Mouse (Mus musculus) hindbrain, embryonic 16.5 days (tissue): ENCODE data around the gene Scube1. TPM values are rescaled to one million over a fixed set of nuclear protein-coding genes. Genes with fewer than 3 reads are reported as not detected.
A peak's percentile ranks its signal among the peaks of the same experiment; 100 is the strongest.

Experiments
- ATAC-seq: fragments of 200-750 bp; cut with Nextera tagmentation; 2 replicates; pipeline ENCODE4 v1.8.0; 2017; ENCODE audit warnings: moderate TSS enrichment, moderate library complexity
- H3K27ac ChIP-seq: fragments of 300-500 bp; sonication (generic); 2 replicates; pipeline ENCODE4 v1.5.1; 2014; ENCODE audit warnings: low read depth, mild to moderate bottlenecking, control low read depth, low read length, moderate library complexity
- H3K27me3 ChIP-seq: fragments of 300-500 bp; sonication (generic); replicated peaks from 2 replicates; pipeline ENCODE4 v1.6.1; 2014; ENCODE audit warnings: low read length; ENCODE audit not compliant: control insufficient read depth, insufficient read depth
- H3K36me3 ChIP-seq: fragments of 300-500 bp; sonication (generic); 2 replicates; pipeline ENCODE4 v1.6.1; 2014; ENCODE audit warnings: mild to moderate bottlenecking, low read length, moderate library complexity, mixed read lengths; ENCODE audit not compliant: control insufficient read depth, insufficient read depth
- H3K4me1 ChIP-seq: fragments of 300-500 bp; sonication (generic); 2 replicates; pipeline ENCODE4 v1.6.1; 2014; ENCODE audit warnings: low read depth, low read length; ENCODE audit not compliant: control insufficient read depth, insufficient read depth
- H3K4me2 ChIP-seq: fragments of 300-500 bp; sonication (generic); 2 replicates; pipeline ENCODE4 v1.6.1; 2014; ENCODE audit warnings: mild to moderate bottlenecking, low read length, control low read depth, moderate library complexity
- H3K4me3 ChIP-seq: fragments of 300-500 bp; sonication (generic); 2 replicates; pipeline ENCODE4 v1.5.1; 2014; ENCODE audit warnings: mild to moderate bottlenecking, low read length, control low read depth, moderate library complexity
- H3K9ac ChIP-seq: fragments of 300-500 bp; sonication (generic); 2 replicates; pipeline ENCODE4 v1.6.1; 2014; ENCODE audit warnings: low read depth, mild to moderate bottlenecking, control low read depth, low read length, moderate library complexity
- H3K9me3 ChIP-seq: fragments of 300-500 bp; sonication (generic); 2 replicates; pipeline ENCODE4 v1.6.1; 2014; ENCODE audit warnings: mild to moderate bottlenecking, low read length, moderate library complexity; ENCODE audit not compliant: control insufficient read depth
- WGBS: fragments of 180-500 bp; shearing (Covaris S2); extraction: QIAGEN DNeasy Blood & Tissue Kit; methylation state at CpG from one replicate; pipeline ENCODE4 v1.1.7; 2014; 5-methylcytosine and 5-hydroxymethylcytosine counted together
- polyA plus RNA-seq: library from polyadenylated mRNA; unstranded; fragments of >200 nt; fragmentation: Nextera tagmentation; extraction: Ambion mirVana; gene quantifications from 2 replicates; pipeline ENCODE4 v1.2.1, GENCODE M21; 2015

Gene Scube1
- polyA plus RNA-seq, 1 experiment from 2014 or later, result 5.8 TPM

- 52% methylated on average over 9 of the region's 9 CpGs for WGBS
- ATAC-seq, result no peak
- Histone ChIP-seq H3K4me1 (no peaks in the 10 kb centered on the region), H3K4me3 (no peak overlapping the region), H3K4me2 (no peak overlapping the region), H3K27me3 (no peaks in the 10 kb centered on the region), H3K9me3 (no peaks in the 10 kb centered on the region), H3K36me3 (no peaks in the 10 kb centered on the region), H3K9ac (no peak overlapping the region), H3K27ac (no peak overlapping the region)
Observed at GRCm38 (mm10) chr15:83749436-83749835, 24.6 kb upstream of the Scube1 start.

- Histone ChIP-seq H3K27ac (no peak overlapping the region), H3K4me2 (no peak overlapping the region), H3K4me3 (no peak overlapping the region), H3K4me1 (no peaks in the 10 kb centered on the region), H3K9me3 (no peaks in the 10 kb centered on the region), H3K9ac (no peak overlapping the region), H3K36me3 (no peaks in the 10 kb centered on the region), H3K27me3 (no peaks in the 10 kb centered on the region)
- no peak for ATAC-seq
- WGBS, result 78% methylated on average over 6 of the region's 6 CpGs
Observed at GRCm38 (mm10) chr15:83748986-83749385, 24.2 kb upstream of the Scube1 start.

GRCm38 (mm10) chr15:83746311-83746710, 21.5 kb upstream of the Scube1 start:
- Histone ChIP-seq H3K4me1 (0 out of 2 replicates have a peak, but pooled peaks cover under 1% of the 10 kb centered on the region), H3K27me3 (no peaks in the 10 kb centered on the region), H3K4me2 (no peak overlapping the region), H3K9ac (no peak overlapping the region), H3K9me3 (no peaks in the 10 kb centered on the region), H3K36me3 (no peaks in the 10 kb centered on the region), H3K4me3 (no peak overlapping the region), H3K27ac (no peak overlapping the region)
- WGBS, result 61% methylated on average over 16 of the region's 16 CpGs
- no peak for ATAC-seq

- H3K27ac ChIP-seq, result no peak overlapping the region
- no peak overlapping the region for H3K4me3 ChIP-seq
- ATAC-seq, result no peak
- H3K36me3 ChIP-seq, result no peaks in the 10 kb centered on the region
- no peak overlapping the region for H3K9ac ChIP-seq
- no peaks in the 10 kb centered on the region for H3K9me3 ChIP-seq
- no peaks in the 10 kb centered on the region for H3K27me3 ChIP-seq
- peaks cover 4% of the 10 kb centered on the region; the same call in 1 of the 2 replicates for H3K4me1 ChIP-seq
- WGBS, result 88% methylated on average over 1 of the region's 1 CpGs
- H3K4me2 ChIP-seq, result no peak overlapping the region
Observed at GRCm38 (mm10) chr15:83742018-83742417, 17.2 kb upstream of the Scube1 start.

- Histone ChIP-seq H3K27ac (no peak overlapping the region), H3K27me3 (no peaks in the 10 kb centered on the region), H3K36me3 (no peaks in the 10 kb centered on the region), H3K4me1 (peaks cover 4% of the 10 kb centered on the region; the same call in 1 of the 2 replicates), H3K4me3 (no peak overlapping the region), H3K9me3 (no peaks in the 10 kb centered on the region), H3K4me2 (no peak overlapping the region), H3K9ac (no peak overlapping the region)
- no peak for ATAC-seq
- WGBS, result 31% methylated on average over 21 of the region's 21 CpGs
Observed at GRCm38 (mm10) chr15:83740676-83741422, 16.0 kb upstream of the Scube1 start.

- no peak overlapping the region for H3K4me3 ChIP-seq
- no peak for ATAC-seq
- H3K4me1 ChIP-seq, result peaks cover 16% of the 10 kb centered on the region
- H3K4me2 ChIP-seq, result no peak overlapping the region
- no peaks in the 10 kb centered on the region for H3K36me3 ChIP-seq
- H3K27ac ChIP-seq, result no peak overlapping the region
- peaks cover 4% of the 10 kb centered on the region; the same call in 1 of the 2 replicates for H3K27me3 ChIP-seq
- H3K9ac ChIP-seq, result no peak overlapping the region
- WGBS, result 18% methylated on average over 3 of the region's 3 CpGs
- no peaks in the 10 kb centered on the region for H3K9me3 ChIP-seq
Observed at GRCm38 (mm10) chr15:83727626-83728025, 2.8 kb upstream of the Scube1 start.

- Histone ChIP-seq H3K9me3 (no peaks in the 10 kb centered on the region), H3K9ac (no peak overlapping the region), H3K36me3 (no peaks in the 10 kb centered on the region), H3K27ac (no peak overlapping the region), H3K4me3 (no peak overlapping the region), H3K4me2 (no peak overlapping the region), H3K27me3 (peaks cover 4% of the 10 kb centered on the region; the same call in 1 of the 2 replicates), H3K4me1 (peaks cover 16% of the 10 kb centered on the region)
- WGBS, result 76% methylated on average over 5 of the region's 5 CpGs
- no peak for ATAC-seq
Observed at GRCm38 (mm10) chr15:83726741-83727140, 1.9 kb upstream of the Scube1 start.

GRCm38 (mm10) chr15:83725556-83726200, 857 bp upstream of the Scube1 start:
- H3K9ac ChIP-seq, result no peak overlapping the region
- H3K36me3 ChIP-seq, result no peaks in the 10 kb centered on the region
- H3K4me1 ChIP-seq, result peaks cover 16% of the 10 kb centered on the region
- H3K27me3 ChIP-seq, result peaks cover 4% of the 10 kb centered on the region; the same call in 1 of the 2 replicates
- 0 out of 2 replicates have a peak, but pooled peaks have one; percentile 9 for ATAC-seq
- H3K9me3 ChIP-seq, result no peaks in the 10 kb centered on the region
- 10% methylated on average over 28 of the region's 28 CpGs for WGBS
- no peak overlapping the region for H3K27ac ChIP-seq
- H3K4me2 ChIP-seq, result peak overlapping the region; percentile 66
- H3K4me3 ChIP-seq, result no peak overlapping the region; the same call in 1 of the 2 replicates

GRCm38 (mm10) chr15:83724160-83724885, 498 bp downstream of the Scube1 start:
- H3K4me1 ChIP-seq, result peaks cover 16% of the 10 kb centered on the region
- ATAC-seq, result peak; percentile 11
- H3K27me3 ChIP-seq, result peaks cover 4% of the 10 kb centered on the region; the same call in 1 of the 2 replicates
- H3K4me2 ChIP-seq, result peak overlapping the region; percentile 66
- WGBS, result under 1% methylated on average over 46 of the region's 61 CpGs
- no peaks in the 10 kb centered on the region for H3K36me3 ChIP-seq
- peak overlapping the region; percentile 69 for H3K9ac ChIP-seq
- H3K27ac ChIP-seq, result no peak overlapping the region
- H3K9me3 ChIP-seq, result no peaks in the 10 kb centered on the region
- H3K4me3 ChIP-seq, result peak overlapping the region; percentile 49
